Mouse (Mus musculus): Measurements from ENCODE around the gene Zfp598.

DNA sequence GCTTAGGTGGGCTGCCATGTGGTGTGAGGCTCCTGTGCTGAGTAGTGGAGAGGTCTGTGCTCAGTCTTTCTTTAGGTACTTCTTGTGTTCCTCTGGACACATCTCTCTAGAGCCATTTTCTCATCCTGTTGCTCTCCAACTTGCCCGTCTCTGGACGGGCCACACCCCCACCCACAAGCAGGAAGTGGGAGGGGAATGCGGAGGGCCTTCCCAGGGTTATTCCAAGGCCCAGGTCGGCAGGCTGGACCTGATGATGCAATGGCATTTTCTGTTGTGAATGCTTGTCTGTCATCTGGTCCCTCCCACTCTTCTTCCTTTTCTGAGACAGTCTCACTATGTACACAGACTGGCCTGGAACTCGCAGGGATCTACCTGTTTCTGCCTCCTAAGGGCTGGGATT, 2.7 kb downstream of the Zfp598 start:
- TF ChIP-seq POLR2A (IDR thresholded peaks at IDR 0.05; ENCODE audit: control insufficient read depth, low read depth, low read length) (no peak), CTCF (IDR thresholded peaks at IDR 0.05; ENCODE audit: control insufficient read depth, insufficient read depth, insufficient replicate concordance, low read depth, low read length) (no peak)

Data from testis, adult 2 months (tissue).